Mouse (Mus musculus): Measurements from ENCODE around the gene Nrsn1. TPM values are rescaled to one million over a fixed set of nuclear protein-coding genes. Genes with fewer than 3 reads are reported as not detected.

Gene Nrsn1
- polyA plus RNA-seq, 1 experiment from 2014 or later = 1.6 TPM

GRCm38 (mm10) chr13:25220186-25220787 lies 50.0 kb downstream of the Nrsn1 start:
- no peak for ATAC-seq (ENCODE audit: low FRiP score, low read depth)
- no peaks in the 10 kb centered on the region for H3K27me3 ChIP-seq

GRCm38 (mm10) chr13:25218394-25218793 lies 51.9 kb downstream of the Nrsn1 start:
- H3K27me3 ChIP-seq = no peaks in the 10 kb centered on the region
- no peaks in the 10 kb centered on the region for H3K4me1 ChIP-seq
- H3K4me3 ChIP-seq = no peak overlapping the region
- H3K27ac ChIP-seq = no peak overlapping the region
- 90% methylated on average over 1 of the region's 1 CpGs for WGBS
- H3K36me3 ChIP-seq = no peaks in the 10 kb centered on the region
- H3K4me2 ChIP-seq (replicated peaks) = no peak overlapping the region
- H3K9me3 ChIP-seq = 0 out of 2 replicates have a peak, but pooled peaks cover 3% of the 10 kb centered on the region
- ATAC-seq (ENCODE audit: low FRiP score, low read depth) = no peak
- no peak overlapping the region for H3K9ac ChIP-seq

More at GRCm38 (mm10) chr13:25220186-25220787, 50.0 kb downstream of the Nrsn1 start:
- 23% methylated on average over 5 of the region's 5 CpGs for WGBS
- Histone ChIP-seq H3K36me3 (no peaks in the 10 kb centered on the region), H3K27ac (no peak overlapping the region), H3K4me2 (replicated peaks) (no peak overlapping the region), H3K4me1 (no peaks in the 10 kb centered on the region), H3K9ac (no peak overlapping the region), H3K4me3 (no peak overlapping the region), H3K9me3 (0 out of 2 replicates have a peak, but pooled peaks cover 3% of the 10 kb centered on the region)

DNA sequence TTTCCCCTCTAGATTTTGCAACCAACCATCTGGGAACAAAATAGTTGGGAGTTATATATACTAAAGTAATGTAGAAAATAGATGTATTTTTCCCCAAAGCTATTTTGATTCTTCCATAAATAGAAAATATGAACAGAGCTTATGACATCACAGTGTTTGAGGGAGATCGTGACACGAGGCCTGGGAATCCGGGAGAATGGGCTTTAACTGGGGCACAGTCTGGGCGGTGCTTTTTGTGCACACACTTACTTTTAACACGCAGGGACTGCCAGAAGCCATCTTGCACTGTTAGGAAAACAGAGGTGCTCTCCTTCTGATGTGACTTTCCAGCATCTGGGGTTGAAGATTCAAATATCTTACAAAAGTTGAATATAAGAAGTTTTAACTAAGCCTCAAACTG lies 63.4 kb downstream of the Nrsn1 start:
- Histone ChIP-seq H3K27me3 (no peaks in the 10 kb centered on the region), H3K27ac (no peak overlapping the region), H3K4me3 (no peak overlapping the region), H3K4me2 (replicated peaks) (no peak overlapping the region), H3K36me3 (no peaks in the 10 kb centered on the region), H3K4me1 (no peaks in the 10 kb centered on the region), H3K9me3 (no peaks in the 10 kb centered on the region), H3K9ac (no peak overlapping the region)
- WGBS = 81% methylated on average over 5 of the region's 5 CpGs
- ATAC-seq (ENCODE audit: low FRiP score, low read depth) = no peak

Other genes with a start within 250 kb of the Nrsn1 start
- gene Dcdc2a, start 214.5 kb downstream of the Nrsn1 start, polyA plus RNA-seq (2015; fragmentation: Nextera tagmentation; extraction: Ambion mirVana) = 2.0 and 2.2 TPM in 2 replicates

Data from limb, embryonic 13.5 days (tissue).